Mouse (Mus musculus): Measurements from ENCODE around the gene Olfr1392. TPM values are rescaled to one million over a fixed set of nuclear protein-coding genes. Genes with fewer than 3 reads are reported as not detected.
"Not testable (repeated sequence)": the region's sequence is repeated elsewhere in the genome, so short reads cannot be mapped to it uniquely, and the experiment has no call there.

Gene Olfr1392
- total RNA-seq (2022): not detected

DNA sequence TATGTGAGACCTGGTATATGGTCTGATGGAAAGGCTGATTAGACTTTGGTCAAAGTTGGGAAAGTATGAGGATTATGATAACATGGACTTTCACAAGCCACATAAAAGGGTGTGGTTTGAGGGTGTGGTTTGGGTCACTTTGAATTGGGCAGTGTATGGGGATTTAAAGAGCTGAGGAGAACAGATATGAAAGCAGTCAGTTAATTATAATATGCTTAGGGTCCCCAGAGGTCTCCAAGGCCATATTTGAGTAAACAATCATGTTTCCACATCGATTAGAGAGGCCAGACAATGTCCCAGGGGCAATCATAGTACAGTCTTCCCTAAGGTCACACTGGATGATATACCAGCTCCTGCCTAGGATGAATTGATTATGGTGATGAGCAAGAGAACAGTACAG lies at the start of gene Olfr1392:
Gene Olfr1392 (plus strand): TSS at position 301 of the 400 bp plus-strand sequence.
- not testable (repeated sequence) for DNase-seq (ENCODE audit: low spot score in 2 of 2)

GRCm38 (mm10) chr11:49235459-49236207 lies 49.4 kb upstream of the Olfr1392 start:
- DNase-seq (ENCODE audit: low spot score in 2 of 2): no peak

DNA sequence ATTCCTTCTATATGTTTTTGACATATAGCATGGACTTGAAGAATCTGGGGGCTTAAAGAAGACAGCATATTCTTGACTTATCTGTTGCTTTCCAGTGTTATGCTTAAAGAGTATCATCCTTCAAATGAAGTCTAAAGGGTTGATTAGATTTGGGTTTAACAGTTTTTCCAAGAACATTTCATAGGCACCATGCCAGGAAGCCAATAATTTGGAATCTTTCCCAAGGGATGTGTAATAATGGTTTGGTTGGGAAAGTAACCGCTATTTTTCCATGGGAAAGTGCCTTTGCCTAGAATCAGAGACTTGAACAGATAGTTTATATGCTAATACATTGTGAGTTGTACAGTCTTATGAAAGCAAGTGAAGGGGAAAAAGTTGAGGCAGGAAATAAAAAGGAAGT lies 48.2 kb upstream of the Olfr1392 start:
- no peak for DNase-seq (ENCODE audit: low spot score in 2 of 2)

DNA sequence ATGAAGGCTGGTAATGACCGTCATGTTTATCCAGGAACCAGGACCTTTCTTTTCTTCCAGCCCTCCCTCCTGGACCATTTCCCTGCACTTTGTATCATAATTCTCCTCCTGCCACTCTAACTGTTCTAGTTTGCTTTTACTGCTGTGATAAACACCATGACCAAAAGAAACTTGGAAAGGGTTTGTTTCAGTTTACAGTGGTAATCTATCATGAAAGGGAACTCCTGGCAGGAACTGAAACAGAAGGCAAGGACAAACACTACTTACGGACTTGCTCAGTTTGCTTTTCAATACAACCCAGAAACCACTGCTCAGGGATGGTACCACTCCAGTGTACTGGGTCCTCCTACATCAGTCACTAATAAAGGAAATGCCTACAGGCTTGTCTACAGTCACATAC lies 47.5 kb upstream of the Olfr1392 start:
- no peak for DNase-seq (ENCODE audit: low spot score in 2 of 2)

GRCm38 (mm10) chr11:49240310-49240709 lies 44.8 kb upstream of the Olfr1392 start:
- DNase-seq (ENCODE audit: low spot score in 2 of 2): no peak

GRCm38 (mm10) chr11:49240874-49241273 lies 44.2 kb upstream of the Olfr1392 start:
- DNase-seq (ENCODE audit: low spot score in 2 of 2): no peak

DNA sequence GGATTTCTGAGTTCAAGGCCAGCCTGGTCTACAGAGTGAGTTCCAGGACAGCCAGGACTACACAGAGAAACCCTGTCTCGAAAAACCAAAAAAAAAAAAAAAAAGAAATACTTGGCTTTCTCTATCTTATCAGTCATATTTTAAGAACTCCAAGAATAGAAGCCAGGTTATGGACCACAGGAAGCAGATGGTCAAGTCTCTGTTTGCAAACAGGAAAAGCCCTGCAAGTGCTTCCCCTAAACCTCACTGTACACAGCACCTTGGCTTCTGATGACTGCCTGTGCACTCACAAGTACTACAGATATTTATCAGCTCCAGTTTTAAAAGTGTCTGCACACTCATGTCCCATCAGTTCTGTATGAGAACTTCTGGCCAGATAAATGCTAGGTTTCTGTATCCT lies 43.6 kb upstream of the Olfr1392 start:
- no peak for DNase-seq (ENCODE audit: low spot score in 2 of 2)

GRCm38 (mm10) chr11:49242944-49243626 lies 42.0 kb upstream of the Olfr1392 start:
- DNase-seq (ENCODE audit: low spot score in 2 of 2): no peak

- peak; percentile 88 to 94 for DNase-seq (ENCODE audit: low spot score in 2 of 2)
These were observed 41.1 kb upstream of the Olfr1392 start, which contains the start of gene Mgat1 for GRCm38 (mm10) chr11:49243727-49244594. Mgat1 (plus strand) TSS chr11:49244191.

GRCm38 (mm10) chr11:49244595-49244930 lies 40.5 kb upstream of the Olfr1392 start:
- no peak for DNase-seq (ENCODE audit: low spot score in 2 of 2)

GRCm38 (mm10) chr11:49245176-49245575 lies 39.9 kb upstream of the Olfr1392 start:
- DNase-seq (ENCODE audit: low spot score in 2 of 2): no peak

DNA sequence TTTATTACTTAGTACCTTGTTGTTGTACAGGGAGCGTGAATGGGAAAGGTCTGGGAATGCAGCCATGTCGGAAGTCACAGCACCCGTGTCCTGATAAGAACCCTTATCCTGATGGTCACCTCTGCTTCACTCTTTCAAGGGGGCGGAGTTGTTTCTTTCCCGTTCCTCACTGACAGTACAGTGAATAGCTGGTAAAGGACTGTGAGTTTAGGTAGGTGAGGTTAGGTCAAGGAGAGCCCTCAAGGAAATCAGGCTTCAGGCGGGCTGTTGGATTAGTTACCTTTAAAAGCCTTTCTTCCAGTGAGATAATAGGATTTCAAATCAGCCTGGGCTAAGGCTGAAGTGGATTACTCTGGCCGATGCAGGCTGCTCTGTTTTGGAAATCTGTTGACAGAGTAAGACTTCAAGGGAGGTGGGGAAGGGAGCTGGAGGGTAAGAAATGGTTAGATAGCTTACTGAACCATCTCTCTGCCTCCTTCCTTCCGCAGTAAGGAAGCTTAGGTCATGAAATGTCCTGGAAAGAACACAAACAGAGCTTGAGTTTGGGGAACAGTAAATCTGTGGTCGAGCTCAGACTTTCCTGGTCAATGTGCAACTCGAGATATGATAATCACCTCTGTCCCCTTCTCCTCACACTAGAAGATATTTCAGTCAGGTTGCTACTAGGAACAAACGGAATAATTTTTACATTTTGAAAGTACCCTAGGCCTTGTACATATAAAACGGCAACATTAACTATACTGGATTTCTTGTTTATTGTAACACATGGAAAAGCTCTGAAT lies 39.3 kb upstream of the Olfr1392 start:
- no peak for DNase-seq (ENCODE audit: low spot score in 2 of 2)

DNA sequence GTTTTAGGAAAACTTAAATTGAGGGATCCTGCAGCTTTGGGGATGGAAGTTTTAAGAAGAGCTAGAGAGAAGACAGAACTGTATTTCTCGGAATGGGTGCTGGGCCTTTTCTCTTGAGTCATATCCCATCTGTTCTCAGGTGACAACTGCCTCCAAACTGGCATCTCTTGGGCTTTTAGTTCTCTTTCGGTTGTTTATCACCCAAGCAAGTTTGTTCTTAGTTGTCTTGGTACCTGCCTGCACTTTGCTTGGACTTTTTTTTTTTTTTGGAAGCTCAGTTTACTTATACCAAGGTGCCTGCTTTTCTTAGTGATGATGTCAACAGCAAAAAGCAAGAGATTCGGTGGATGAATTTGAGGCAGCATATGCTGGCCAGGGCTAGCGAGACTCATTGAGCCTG lies 38.6 kb upstream of the Olfr1392 start:
- DNase-seq (ENCODE audit: low spot score in 2 of 2): no peak

GRCm38 (mm10) chr11:49247255-49247654 lies 37.8 kb upstream of the Olfr1392 start:
- DNase-seq (ENCODE audit: low spot score in 2 of 2): no peak

GRCm38 (mm10) chr11:49248226-49248973 lies 36.7 kb upstream of the Olfr1392 start:
- no peak for DNase-seq (ENCODE audit: low spot score in 2 of 2)

DNA sequence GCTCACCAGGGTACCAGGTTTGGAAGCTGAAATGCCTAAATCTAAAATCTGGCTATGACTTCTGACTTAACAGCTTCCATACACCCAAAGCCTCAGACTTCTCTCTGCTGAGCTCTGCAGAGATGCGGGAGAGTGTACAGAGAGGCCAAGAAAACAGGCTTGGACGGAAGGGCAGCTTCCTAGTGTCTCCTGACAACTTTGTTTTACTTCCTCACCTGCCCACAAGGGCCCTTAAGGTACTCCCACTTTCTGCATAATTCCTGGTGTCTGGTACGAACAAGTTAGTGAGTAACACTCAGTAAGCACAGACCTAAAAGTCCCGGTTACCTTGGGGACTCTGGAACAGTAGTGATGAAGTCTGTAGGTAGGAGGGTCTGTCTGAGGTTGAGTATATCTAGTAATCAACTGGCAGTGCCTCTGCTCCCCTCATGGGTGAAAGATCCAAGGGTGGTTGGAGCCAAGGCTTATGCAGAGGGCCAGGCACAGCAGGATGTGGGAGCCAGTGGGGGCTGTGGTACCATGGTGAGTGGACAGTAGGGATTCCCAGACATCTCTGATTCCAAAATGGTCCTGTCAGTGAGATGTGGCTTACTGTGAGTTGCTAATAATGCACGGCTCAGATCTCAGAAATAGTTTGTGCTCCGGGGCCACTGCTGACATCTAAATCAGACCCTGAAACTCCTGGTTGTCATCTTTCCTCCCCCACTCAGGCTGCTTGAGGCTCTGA lies 35.9 kb upstream of the Olfr1392 start:
- DNase-seq (ENCODE audit: low spot score in 2 of 2): no peak

GRCm38 (mm10) chr11:49249811-49250421 lies 35.2 kb upstream of the Olfr1392 start:
- DNase-seq (ENCODE audit: low spot score in 2 of 2): no peak

DNA sequence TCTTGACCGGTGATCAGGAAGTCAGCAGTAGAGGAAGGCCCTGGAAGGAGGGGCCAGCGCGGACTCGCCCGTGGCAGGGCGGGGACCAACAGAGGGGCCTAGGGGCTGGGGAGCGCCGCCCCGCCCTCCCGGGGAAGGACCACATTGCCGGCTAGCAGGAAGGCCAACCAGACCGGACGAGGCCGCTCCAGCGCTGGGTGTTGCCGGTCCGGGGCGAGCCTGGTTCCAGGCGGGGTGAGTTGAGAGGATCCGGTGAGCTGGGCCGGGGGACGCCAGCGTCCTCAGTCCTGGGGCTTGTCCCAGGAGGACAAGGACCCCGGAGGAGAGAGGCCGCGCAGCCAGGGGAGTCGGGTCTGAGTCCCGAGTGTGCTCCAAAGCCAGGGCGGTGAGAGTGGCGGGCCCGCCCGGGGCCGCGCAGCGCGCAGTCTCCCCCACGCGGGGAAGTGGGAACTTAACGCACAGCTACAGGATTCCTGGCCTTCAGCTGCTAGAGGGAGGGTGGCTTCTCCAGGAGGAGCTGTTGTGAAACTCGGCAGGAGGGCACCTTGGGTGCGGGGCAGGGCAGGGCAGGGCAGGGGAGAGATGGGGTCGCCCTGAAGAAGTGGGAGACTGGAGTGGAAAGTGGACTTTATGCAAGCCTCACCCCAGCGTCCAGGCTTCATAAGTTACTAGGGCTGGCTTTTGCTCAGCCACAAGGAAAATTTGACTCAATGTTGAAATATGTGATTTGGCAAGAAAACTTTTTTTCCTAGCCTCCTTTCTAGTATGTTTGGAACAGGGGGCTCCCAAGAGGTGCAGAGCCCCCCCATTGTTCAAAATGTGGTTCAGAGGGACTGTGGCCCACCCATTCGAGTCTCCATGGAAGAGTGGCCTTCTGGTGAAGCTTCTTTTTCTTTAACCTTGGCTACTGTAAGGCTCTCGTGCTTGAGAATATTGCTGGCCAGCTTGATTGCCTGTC lies 34.4 kb upstream of the Olfr1392 start:
- peak; percentile 85 to 87 for DNase-seq (ENCODE audit: low spot score in 2 of 2)

Measured in gastrocnemius, adult 8-10 months (tissue).